Mouse (Mus musculus): ENCODE data around the gene Upf2. TPM values are rescaled to one million over a fixed set of nuclear protein-coding genes. Genes with fewer than 3 reads are reported as not detected.
"Not testable (repeated sequence)": the region's sequence is repeated elsewhere in the genome, so short reads cannot be mapped to it uniquely, and the experiment has no call there.

The Upf2 gene
- total RNA-seq, 4 experiments from 2014 or later, result 22.7 to 33.4 (median 28.6) TPM

DNA sequence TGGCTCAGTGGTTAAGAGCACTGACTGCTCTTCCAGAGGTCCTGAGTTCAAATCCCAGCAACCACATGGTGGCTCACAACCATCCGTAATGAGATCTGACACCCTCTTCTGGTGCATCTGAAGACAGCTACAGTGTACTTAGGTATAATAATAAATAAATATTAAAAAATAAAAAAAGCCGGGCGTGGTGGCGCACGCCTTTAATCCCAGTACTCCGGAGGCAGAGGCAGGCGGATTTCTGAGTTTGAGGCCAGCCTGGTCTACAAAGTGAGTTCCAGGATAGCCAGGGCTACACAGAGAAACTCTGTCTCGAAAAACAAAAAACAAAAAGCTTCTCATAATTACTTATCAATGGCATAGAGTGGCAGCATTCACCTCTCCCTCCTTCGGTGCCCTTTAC is 1.4 kb upstream of the Upf2 start:
- DNase-seq, result not testable (repeated sequence)

DNA sequence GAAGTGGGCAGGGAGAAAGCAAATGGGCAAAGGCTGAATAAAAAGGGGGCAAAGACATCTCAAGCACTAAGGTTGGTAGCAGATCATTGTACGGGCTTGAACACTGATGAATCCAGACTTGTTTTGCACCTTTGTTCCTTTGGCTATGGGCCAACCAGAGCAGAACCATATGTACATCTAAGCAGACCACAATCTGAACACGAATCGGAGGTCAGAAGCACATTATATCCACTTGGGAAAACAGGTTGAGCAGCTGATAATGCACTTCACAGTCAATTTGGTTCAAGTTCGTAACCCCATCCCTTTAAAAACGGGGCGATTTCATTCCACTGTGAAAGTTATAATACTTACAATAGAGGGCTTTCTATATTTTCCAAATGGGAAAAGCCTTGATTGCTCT is 964 bp upstream of the Upf2 start:
- no peak for DNase-seq

DNA sequence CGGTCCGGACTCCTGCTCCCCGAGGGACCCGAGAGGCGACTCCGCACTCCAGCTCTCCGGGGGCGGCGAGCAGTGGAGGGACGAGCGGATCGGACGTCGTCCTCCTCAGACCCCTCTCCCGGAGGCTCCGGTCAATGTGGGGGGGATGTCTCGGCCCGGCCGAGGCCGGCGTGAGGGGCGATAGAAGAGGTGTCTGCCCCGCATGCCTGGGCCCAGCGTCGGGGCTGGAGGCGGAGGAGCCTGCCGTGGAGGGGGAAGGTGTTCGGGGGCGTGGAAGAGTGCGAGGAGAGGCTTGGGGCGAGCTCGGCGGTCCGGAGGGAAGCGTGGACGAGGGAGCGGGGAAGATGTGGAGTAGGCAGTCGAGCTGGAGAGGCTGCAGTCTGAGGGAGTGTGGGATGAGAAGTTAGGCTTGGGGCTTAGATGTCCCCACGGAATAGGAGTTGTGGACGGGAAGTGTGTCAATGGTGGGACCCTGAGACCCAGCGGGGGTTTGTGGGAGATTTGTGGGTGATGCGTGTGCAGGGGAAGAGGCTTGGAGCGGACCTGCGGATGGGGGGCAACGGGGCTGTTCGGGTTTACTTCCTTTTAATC is 447 bp downstream of the Upf2 start:
- peak; percentile 22 for DNase-seq

DNA sequence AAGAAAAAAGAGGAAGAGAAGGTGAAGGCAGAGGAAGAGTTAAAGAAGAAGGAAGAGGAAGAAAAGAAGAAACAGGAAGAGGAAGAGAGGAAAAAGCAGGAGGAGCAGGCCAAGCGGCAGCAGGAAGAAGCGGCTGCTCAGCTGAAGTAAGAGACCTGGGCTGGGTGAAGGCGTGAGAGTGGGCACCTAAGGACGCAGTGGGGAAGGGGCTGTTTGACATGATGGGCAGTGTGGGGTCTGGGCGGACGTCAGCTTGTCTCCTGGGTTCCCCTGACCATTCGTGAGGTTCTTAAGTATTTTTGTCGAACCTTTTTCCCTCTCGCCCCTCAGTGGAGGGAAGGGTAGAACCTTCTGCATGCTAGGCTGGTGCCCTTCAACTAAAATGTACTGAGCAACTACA is 6.4 kb downstream of the Upf2 start:
- DNase-seq, result no peak

DNA sequence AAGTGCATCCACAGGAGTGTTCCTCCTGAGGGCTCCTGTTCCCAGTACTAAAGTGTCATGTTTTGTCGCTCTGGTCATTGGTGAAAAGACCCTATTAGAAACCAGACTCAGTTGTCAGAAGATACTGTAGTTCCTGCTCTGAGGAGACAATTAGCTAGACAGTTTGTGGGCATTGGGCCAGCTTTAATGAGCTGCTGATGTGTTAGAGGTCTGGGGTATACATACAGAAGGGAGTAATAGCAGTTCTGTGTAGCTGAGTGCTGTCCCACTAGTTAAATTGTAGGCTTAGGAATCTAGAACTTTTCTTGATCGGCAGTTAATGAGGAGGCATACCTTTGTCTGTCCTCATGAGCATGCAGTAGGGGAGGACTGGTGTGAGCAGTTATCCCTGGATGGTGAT is 11.0 kb downstream of the Upf2 start:
- no peak for DNase-seq

DNA sequence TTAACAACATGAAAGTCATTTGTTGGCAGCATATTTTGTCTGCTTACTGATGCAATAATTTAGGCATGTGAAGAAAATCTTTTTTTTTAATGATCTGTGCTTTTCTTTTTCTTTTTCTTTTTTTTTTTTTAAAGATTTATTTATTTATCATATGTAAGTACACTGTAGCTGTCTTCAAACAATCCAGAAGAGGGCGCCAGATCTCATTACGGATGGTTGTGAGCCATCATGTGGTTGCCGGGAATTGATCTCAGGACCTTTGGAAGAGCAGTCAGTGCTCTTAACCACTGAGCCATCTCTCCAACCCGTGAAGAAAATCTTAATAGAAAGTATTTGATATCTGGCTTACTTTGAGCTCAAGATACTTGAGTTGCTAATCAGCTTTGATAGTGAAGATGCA is 12.5 kb downstream of the Upf2 start:
- DNase-seq, result not testable (repeated sequence)

DNA sequence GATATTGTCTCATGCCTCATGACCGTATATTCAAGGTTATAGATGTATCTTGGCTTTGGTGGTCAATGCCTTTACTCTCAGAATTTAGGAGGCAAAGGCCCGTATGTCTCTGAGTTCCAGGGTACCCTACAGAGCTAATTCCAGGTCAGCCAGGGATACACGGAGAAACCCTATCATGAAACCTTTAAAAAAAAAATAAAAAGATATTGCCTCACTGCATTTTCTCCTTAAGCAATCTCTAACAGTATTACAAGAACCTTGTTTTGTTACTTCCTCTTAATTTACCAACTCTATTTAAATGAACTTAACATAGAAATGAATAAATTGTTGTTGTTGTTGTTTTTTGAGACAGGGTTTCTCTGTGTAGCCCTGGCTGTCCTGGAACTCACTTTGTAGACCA is 14.7 kb downstream of the Upf2 start:
- no peak for DNase-seq

DNA sequence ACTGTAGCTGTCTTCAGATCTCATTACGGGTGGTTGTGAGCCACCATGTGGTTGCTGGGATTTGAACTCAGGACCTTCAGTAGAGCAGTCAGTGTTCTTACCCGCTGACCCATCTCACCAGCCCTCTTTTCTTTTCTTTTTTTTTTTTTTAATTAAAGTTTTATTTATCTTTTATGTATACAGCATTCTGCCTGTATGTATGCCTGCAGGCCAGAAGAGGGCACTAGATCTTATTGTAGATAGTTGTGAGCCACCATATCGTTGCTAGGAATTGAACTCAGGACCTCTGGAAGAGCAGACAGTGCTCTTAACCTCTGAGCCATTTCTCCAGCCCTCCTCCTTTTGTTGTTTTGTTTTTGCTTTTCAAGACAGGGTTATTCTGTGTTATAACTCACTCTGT is 19.4 kb downstream of the Upf2 start:
- not testable (repeated sequence) for DNase-seq

DNA sequence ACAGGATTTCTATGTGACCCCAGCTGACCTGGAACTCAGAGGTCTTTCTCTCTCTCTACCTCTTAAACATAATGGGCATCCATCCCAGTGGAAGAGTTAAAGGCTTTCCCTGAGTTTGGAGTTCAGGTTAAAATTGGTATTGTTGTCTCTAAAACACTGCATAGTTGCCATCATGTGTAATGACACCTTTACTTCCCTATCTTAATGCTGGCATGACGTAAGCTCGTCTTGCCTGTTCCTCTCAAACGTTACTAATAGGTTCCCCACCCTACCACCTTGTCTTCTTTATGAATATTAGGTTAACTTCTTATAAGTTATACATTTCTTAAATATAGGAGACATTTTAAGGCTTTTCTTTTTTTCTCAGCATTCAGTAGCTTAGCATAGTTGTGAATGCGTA is 26.3 kb downstream of the Upf2 start:
- DNase-seq, result no peak

DNA sequence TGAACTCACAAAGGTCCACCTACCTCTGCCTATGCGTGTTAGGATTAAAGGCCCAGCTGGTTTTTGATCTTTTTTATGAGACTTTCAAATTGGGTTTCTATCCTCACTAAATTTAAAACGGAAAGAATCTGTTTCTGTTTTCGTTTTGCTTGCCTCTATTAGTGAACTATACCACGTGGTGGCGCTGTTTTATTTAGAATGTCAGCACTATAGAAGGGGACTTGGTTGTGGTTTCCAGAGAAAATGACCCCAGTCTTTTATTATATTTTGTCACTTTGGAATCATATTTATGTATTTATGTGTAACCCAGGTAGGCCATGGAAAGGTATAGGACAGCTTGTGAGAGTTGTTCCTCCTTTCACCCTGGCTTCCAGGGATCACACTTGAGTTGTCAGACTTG is 44.3 kb downstream of the Upf2 start:
- DNase-seq, result no peak

DNA sequence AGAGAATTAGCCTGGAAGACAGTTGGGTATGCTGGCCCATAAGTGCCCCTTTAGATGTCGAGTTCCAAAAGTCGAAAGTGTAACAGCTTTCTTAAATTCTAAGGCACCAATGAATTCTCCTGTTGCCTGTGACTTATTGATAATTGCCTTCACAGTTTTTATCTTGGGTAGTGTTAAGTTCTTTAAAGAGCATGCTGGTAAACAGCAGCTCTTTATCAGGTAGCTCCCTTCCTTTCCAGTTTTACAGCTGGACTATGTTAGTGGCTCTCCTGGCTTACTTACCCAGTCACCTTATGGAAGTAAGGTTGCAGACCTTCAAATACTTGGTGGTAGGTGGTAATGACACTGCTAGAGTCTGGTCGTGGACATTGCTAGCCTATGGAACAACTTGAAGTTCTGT is 52.7 kb downstream of the Upf2 start:
- no peak for DNase-seq

DNA sequence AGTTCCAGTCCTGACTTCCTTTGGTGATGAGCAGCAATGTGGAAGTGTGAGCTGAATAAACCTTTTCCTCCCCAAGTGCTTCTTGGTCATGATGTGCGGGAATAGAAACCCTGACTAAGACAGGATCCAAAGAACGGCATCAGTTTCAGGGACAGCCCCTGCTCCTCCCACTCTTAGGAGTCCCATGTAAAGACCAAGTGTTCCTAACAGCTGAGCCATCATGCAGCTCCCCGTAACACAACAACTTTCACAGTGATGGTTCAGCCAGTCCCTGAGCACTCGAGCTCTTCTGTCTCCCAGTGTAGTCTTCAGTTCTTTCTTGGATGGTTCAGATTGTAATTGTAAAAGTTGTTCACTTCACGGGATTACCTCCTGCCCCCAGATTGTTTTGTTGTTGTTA is 63.3 kb downstream of the Upf2 start:
- no peak for DNase-seq

DNA sequence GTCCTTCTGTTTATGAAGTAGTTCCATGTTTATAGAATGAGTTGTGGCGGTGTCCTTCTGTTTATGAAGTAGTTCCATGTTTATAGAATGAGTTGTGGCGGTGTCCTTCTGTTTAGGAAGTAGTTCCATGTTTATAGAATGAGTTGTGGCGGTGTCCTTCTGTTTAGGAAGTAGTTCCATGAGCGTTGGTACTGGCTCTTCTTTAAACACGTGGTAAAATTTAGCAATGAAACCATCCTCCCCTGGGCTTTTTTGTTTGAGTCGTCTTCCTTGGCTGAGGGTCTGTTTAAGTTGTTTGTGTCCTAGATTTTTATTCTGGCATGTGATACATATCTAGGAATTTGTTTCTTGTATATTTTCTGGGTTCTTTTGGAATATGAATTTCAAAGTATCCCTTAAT is 63.9 kb downstream of the Upf2 start:
- DNase-seq, result not testable (repeated sequence)

DNA sequence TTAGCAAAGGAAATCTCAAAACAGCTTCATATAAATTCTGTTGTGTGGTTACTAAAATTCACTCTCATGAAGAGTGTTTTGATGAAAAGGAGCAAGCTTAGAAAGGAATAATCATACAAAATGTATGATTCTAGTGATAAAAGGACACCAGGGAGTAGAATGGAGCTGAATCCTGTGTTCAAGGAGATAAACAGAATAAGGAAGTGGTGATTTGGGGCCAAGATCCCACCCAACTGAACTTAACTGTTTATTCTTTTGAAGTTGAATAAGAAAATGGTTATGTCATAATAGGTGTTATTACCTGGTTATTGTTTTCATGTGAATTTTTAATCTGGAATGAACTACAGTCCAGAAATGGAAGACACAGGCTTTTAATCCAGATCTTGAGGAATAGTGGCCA is 69.3 kb downstream of the Upf2 start:
- DNase-seq, result no peak

DNA sequence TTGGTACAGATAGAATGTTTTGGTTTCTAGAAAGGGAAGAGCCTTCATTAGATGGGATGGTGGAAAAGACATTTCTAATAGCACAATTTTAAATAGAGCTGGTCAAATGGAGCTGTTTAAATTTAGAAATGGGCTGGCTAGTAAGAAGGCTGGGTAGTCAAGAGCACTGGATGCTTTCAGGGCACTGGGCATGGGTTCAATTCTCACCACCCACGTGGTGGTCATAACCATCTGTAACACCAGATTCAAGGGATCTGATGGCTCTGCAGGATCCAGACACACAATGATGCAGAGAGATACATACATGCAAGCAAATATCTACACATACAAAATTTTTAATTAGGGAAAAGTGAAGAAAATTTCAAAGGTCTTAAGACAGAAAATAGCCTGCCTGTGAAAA is 91.4 kb downstream of the Upf2 start:
- DNase-seq, result no peak

DNA sequence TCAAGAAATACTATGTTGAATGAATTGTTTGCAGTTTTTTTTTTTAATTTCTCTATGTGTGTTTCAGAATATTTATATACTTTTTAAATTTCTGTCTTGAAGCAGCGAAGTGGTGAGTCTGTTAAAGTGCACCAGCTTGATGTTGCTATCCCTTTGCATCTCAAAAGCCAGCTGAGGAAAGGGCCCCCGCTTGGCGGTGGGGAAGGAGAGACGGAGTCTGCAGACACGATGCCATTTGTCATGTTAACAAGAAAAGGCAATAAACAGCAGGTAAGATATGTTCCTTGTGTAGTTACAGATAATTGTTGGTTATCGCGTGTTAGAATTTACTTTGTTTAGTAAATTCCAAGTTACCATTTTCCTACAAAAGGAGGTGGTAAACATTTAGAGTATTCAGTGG is 95.5 kb downstream of the Upf2 start:
- DNase-seq, result no peak

DNA sequence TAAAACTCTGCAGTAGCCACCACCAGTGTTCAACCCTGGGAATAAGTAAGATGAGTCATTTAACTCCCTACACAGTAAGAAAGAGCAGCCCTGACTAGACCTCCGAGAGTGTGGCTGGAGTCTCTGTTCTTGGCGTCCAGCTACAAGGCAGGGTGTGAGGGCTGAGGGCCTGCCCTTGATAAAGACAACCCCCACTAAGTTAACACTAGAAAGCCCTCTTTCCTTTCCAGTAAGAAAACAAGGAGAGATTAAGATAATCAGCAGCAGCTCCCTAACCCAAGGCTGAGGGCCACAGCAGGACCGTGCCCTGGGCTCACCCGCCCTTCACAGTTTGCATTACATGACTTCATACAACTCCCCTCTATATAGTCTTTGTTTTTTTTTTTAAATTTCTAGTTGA is 97.3 kb downstream of the Upf2 start:
- DNase-seq, result no peak

DNA sequence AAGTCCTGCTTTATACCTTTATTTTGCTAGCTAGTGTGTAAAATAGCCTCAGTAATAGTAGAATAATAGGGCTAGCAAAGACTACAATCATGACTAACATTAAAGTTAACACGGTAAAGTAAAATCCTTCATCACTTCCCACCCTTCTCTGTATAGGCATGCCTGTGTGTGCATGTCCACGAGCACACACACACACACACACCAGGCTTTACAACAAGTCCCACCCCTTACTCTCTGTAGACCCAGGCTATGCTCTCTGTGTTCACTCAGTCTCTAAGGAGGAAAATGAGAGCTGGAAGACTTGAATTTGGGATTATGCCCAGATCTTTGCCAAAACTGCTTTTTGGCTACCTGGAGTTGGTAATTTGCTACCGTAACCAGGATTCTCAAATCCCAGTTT is 97.7 kb downstream of the Upf2 start:
- DNase-seq, result no peak

DNA sequence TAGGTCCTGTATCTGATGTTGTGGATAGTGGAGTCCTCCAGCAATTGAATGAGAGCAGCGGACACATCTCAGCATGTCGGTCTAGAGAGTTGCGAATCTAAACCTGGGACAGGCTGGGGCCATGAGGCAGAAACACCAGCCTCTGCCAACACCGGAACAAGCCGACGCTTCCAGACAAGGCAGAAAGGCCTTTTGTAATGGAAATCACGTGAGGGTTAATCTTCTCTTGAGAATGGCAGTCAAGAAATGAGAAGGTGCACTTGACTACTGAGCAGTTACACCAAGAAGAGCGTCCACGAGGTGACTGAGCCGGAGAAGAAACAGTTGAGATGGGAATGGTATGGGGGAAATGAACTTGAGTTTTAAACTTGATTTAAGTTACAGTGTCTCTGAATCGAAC is 104.2 kb downstream of the Upf2 start:
- no peak for DNase-seq

DNA sequence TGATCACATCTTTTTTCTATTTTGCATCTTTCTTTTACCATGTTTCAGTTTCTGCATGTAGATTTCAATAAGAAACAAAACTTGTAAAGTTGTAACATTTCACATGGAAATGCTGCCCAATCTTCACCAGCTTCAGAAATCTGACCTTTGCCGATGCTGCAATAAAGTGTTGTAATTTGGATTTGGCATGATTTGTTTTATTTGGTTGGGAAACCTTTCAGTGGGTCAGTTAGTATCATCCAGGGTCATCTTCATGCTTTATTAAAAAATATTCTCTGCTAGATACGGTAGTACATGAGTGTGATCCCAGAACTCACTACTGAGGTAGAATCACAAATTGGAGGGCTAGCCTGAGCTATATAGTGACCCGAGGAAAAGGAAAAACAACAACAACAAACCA is 105.2 kb downstream of the Upf2 start:
- DNase-seq, result no peak

DNA sequence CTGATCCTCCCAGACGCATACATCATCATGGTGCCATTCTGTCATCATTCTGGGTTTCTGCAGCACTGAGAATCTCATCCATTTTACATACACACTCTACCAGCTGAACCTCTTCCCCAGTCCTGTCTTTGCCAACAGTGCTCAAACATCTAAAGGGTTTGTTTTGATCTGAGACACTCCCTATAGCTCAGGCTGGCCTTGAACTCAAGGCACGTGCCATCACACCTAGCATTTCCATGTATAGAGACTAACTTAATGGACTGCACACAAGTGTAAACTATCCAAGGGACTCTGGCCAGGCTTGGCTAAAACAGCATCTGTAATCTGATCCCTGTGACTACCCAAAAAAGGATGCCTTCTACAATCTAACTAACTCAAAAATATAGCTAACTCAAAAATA is 108.0 kb downstream of the Upf2 start:
- no peak for DNase-seq

DNA sequence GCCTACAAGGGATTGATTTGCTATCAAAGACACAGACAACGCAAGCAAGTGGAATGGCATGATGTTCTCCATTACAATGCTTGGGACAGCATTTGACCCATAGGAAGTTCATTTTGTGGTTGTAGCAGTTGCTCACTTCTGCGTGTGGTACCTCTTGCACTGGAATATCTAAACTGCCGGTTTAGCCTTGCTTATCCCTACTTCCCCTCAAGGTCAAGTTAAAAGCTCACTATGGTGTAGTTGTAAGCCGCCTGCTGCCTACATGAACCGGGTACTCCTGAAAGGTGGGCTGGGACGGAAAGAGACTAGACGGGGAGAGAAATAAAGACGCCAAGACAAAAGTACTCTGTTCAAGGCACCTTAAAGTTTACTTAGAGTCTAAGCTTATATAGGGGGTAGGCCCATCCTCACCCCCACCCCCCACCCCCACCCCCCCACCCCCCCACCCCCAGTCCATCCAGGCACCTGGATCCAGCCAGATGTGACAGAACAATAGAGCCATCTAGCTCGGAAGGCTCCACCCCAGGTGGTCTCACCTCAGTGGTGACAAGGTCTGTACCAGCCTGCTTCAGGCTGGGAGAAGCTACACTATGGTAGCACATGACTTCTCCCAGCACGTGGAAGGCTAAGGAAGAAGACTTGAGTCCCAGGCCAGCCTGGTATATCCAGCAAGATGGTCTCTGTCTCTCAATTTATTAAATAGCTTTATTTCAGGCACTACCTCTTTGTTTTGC is 109.0 kb downstream of the Upf2 start:
- DNase-seq, result no peak

DNA sequence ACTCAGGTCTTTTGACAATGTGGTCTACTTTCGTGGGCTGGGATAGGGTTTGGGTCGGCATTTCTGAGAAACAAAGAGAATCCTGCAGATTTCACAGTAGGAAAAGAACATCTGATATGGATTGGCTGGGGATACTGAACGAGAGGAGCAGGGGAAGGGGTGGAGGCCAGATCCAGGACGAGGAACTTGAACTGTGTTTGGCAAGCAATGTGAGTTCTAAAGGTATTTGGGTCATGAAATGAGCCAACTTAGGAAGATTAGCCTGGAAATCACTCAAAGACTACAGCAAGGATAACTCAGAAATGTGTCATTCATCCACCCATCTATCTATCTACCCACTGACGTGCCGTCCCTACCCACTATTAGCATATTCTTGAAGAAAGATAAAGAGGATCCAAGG is 116.1 kb downstream of the Upf2 start:
- no peak for DNase-seq

DNA sequence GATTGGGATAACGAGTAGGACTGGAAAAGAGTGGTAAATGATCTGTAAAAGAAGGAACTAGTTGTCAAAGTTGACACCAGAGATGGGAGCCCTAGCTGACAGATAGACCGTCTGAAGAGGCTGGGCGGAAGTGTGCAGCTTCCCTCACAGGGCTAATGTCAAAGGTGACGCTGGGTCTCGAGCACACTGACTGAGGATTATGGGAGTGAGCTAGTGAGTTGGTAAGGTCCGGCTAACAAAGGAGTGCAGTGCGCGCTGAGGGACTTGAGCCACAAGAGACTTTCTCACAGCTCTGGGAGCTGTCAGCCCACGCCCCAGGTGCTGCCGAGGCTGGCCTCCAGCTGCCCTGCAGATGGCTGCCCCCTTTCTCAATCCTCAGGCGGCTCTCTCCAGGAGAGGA is 119.7 kb downstream of the Upf2 start:
- no peak for DNase-seq
